Mouse (Mus musculus): Measurements from ENCODE around the gene Napepld. TPM values are rescaled to one million over a fixed set of nuclear protein-coding genes. Genes with fewer than 3 reads are reported as not detected.
"Not testable (repeated sequence)": the region's sequence is repeated elsewhere in the genome, so short reads cannot be mapped to it uniquely, and the experiment has no call there.

Gene Napepld
- polyA plus RNA-seq, 1 experiment from 2014 or later = 4.7 TPM

- WGBS = 14% methylated on average over 1 of the region's 1 CpGs
- no peak overlapping the region for H3K27ac ChIP-seq (replicated peaks)
- no peaks in the 10 kb centered on the region for H3K9me3 ChIP-seq
- no peak for ATAC-seq (ENCODE audit: extremely low read depth, insufficient number of reproducible peaks, low FRiP score, low TSS enrichment)
- H3K4me1 ChIP-seq = peaks cover 22% of the 10 kb centered on the region
- peaks cover 15% of the 10 kb centered on the region; the same call in 1 of the 2 replicates for H3K27me3 ChIP-seq (replicated peaks)
- H3K4me2 ChIP-seq = no peak overlapping the region
- peaks cover 11% of the 10 kb centered on the region for H3K36me3 ChIP-seq
- no peak overlapping the region for H3K9ac ChIP-seq
- no peak overlapping the region for H3K4me3 ChIP-seq
Observed at GRCm38 (mm10) chr5:21643606-21644005, 57.6 kb downstream of the Napepld start.

DNA sequence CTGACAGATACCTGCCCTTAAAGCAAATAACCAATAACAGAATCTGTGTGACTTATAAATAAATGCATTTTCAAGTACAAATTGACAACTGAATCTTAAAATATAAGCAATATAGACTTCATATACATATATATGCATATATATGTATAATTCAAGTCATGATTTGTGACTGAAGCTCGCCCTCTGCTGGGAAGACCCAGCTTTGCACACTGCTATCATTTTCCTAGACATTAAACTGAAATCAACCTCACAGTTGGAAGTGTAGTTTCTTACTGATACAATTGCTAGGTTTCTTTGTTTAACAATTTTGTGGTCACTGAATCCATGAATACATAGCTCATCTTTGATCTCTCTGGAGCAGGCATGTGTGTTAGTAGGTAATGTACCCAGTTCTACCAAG is 60.2 kb downstream of the Napepld start:
- Histone ChIP-seq H3K9ac (no peak overlapping the region), H3K27ac (replicated peaks) (no peak overlapping the region), H3K4me2 (no peak overlapping the region), H3K4me3 (no peak overlapping the region), H3K36me3 (no peaks in the 10 kb centered on the region), H3K4me1 (peaks cover 9% of the 10 kb centered on the region), H3K9me3 (no peaks in the 10 kb centered on the region), H3K27me3 (replicated peaks) (peaks cover 15% of the 10 kb centered on the region; the same call in 1 of the 2 replicates)
- WGBS = 3% methylated on average over 1 of the region's 1 CpGs
- no peak for ATAC-seq (ENCODE audit: extremely low read depth, insufficient number of reproducible peaks, low FRiP score, low TSS enrichment)

- Histone ChIP-seq H3K27ac (replicated peaks) (no peak overlapping the region), H3K36me3 (no peaks in the 10 kb centered on the region), H3K9ac (no peak overlapping the region), H3K4me3 (no peak overlapping the region), H3K4me2 (no peak overlapping the region), H3K4me1 (no peaks in the 10 kb centered on the region), H3K9me3 (no peaks in the 10 kb centered on the region; the same call in 1 of the 2 replicates), H3K27me3 (replicated peaks) (no peaks in the 10 kb centered on the region)
- ATAC-seq (ENCODE audit: extremely low read depth, insufficient number of reproducible peaks, low FRiP score, low TSS enrichment) = no peak
Observed at GRCm38 (mm10) chr5:21625916-21626315, 75.3 kb downstream of the Napepld start.

DNA sequence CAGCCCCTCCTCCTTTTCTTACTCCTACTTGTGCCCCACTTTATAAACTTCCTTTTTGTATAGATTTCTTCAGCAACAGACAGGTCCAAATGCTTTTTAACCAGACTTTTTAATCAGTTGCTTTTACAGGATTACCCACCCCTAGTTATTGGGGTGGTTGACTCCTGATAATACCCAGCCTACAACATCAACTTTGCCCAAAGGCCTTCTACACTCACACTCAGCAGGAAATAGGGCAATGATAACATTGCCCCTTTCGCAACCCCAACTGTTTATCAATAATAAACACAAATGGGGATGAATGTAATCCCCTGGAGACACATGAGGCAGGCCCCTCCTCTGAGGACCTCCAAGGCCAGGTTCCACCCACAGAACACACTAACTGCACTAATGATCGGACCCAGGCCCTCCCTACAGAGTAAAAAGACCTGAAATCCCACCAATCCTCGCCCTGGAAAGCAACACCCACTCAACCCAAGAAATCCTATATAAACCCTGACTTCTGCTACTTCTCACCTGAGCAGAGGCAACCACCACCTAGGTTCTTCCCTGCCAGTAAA is 84.7 kb downstream of the Napepld start:
- Histone ChIP-seq H3K27me3 (replicated peaks) (no peaks in the 10 kb centered on the region), H3K4me2 (no peak overlapping the region), H3K4me1 (no peaks in the 10 kb centered on the region), H3K9ac (no peak overlapping the region), H3K9me3 (no peaks in the 10 kb centered on the region), H3K27ac (replicated peaks) (no peak overlapping the region), H3K36me3 (no peaks in the 10 kb centered on the region), H3K4me3 (no peak overlapping the region)
- no peak for ATAC-seq (ENCODE audit: extremely low read depth, insufficient number of reproducible peaks, low FRiP score, low TSS enrichment)
- 60% methylated on average over 3 of the region's 3 CpGs for WGBS

DNA sequence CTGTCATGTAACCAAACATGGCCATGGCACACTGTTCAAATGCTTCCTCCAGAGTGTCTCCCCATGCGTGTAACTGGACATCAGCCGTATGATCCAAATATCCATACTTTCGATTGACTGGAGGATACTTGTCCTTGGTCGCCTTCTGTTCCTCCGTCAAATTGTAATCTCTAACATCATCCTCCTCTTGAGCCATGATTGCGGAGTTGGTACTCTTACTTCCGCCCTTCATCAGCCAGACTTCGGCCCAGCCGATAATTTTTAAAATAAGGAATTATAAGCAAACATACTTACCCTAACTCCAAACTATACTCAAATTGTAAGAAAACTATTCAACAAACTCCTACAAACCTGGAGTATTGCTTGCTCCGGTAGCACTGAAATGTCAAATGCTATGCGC is 86.9 kb downstream of the Napepld start:
- H3K9me3 ChIP-seq; H3K9ac ChIP-seq; H3K27ac ChIP-seq (replicated peaks): not testable (repeated sequence)

More for the DNA sequence above, 86.9 kb downstream of the Napepld start:
- H3K4me3 ChIP-seq; H3K27me3 ChIP-seq (replicated peaks); H3K4me2 ChIP-seq; H3K4me1 ChIP-seq; ATAC-seq (ENCODE audit: extremely low read depth, insufficient number of reproducible peaks, low FRiP score, low TSS enrichment); H3K36me3 ChIP-seq: not testable (repeated sequence)
- WGBS = 88% methylated on average over 11 of the region's 11 CpGs

Other genes starting within 250 kb of the Napepld start
- 11.2 and 14.3 TPM in 2 replicates for gene Lrrc17, start 157.8 kb downstream of the Napepld start, polyA plus RNA-seq (2015; fragmentation: Nextera tagmentation; extraction: Ambion mirVana)
- 0.07 and 0.13 TPM in 2 replicates for gene Fbxl13, start 55.8 kb downstream of the Napepld start, polyA plus RNA-seq (2015; fragmentation: Nextera tagmentation; extraction: Ambion mirVana)
- 20.4 and 21.9 TPM in 2 replicates for gene Armc10, start 55.6 kb downstream of the Napepld start, polyA plus RNA-seq (2015; fragmentation: Nextera tagmentation; extraction: Ambion mirVana)
- gene Pmpcb, start 35.7 kb upstream of the Napepld start, polyA plus RNA-seq (2015; fragmentation: Nextera tagmentation; extraction: Ambion mirVana) = 131 and 149 TPM in 2 replicates
- 46.8 and 51.9 TPM in 2 replicates for gene Dnajc2, start 83.9 kb upstream of the Napepld start, polyA plus RNA-seq (2015; fragmentation: Nextera tagmentation; extraction: Ambion mirVana)
- 138 and 158 TPM in 2 replicates for gene Psmc2, start 83.9 kb upstream of the Napepld start, polyA plus RNA-seq (2015; fragmentation: Nextera tagmentation; extraction: Ambion mirVana)
- not detected in 2 replicates for gene Slc26a5, start 164.2 kb upstream of the Napepld start, polyA plus RNA-seq (2015; fragmentation: Nextera tagmentation; extraction: Ambion mirVana)